Mouse (Mus musculus): ENCODE measurements around the gene Gm49345. TPM values are rescaled to one million over a fixed set of nuclear protein-coding genes. Genes with fewer than 3 reads are reported as not detected.
"Not testable (repeated sequence)": the region's sequence is repeated elsewhere in the genome, so short reads cannot be mapped to it uniquely, and the experiment has no call there.

The Gm49345 gene
- total RNA-seq (2014; rRNA removed) (not detected in 2 replicates), polyA plus RNA-seq (2015; fragmentation: Nextera tagmentation; extraction: Ambion mirVana) (1.7 and 2.2 TPM in 2 replicates)

- H3K4me3 ChIP-seq (ENCODE audit: low read depth, low read length) = peak within 1 kb of the TSS; percentile 76
- H3K36me3 ChIP-seq (ENCODE audit: insufficient read depth) = no peaks in the 10 kb centered on the region
- H3K9ac ChIP-seq = peak within 1 kb of the TSS; percentile 73
- 0 out of 2 replicates have a peak within 1 kb of the TSS, but pooled peaks have one; percentile 54 for H3K27ac ChIP-seq (ENCODE audit: low read depth, low read length)
- TF ChIP-seq CTCF (IDR thresholded peaks at IDR 0.05; ENCODE audit: low read depth) = peak; percentile 64
- H3K4me1 ChIP-seq (ENCODE audit: insufficient read depth) = no peaks in the 10 kb centered on the region
- DNase-seq (peak; percentile 89), ATAC-seq (peak; percentile 100)
- under 1% methylated on average over 19 of the region's 19 CpGs for WGBS
- no peaks in the 10 kb centered on the region for H3K9me3 ChIP-seq (ENCODE audit: low read length)
- no peaks in the 10 kb centered on the region for H3K27me3 ChIP-seq (ENCODE audit: insufficient read depth, low read length)
- peak within 1 kb of the TSS; percentile 69 for H3K4me2 ChIP-seq (ENCODE audit: low read depth)
These were observed at the start of gene Gm49345, which contains the start of gene Zfp729a for GRCm38 (mm10) chr13:67637294-67638007. Gm49345 (minus strand) TSS chr13:67637769. Zfp729a (minus strand) TSS chr13:67637791.

GRCm38 (mm10) chr13:67686971-67687370 is 49.4 kb upstream of the Gm49345 start, which contains the start of gene Zfp738:
Zfp738 (minus strand) TSS chr13:67687071.
- TF ChIP-seq CTCF (IDR thresholded peaks at IDR 0.05; ENCODE audit: low read depth) = no peak
- no peaks in the 10 kb centered on the region for H3K9me3 ChIP-seq (ENCODE audit: low read length)
- no peak for ATAC-seq
- no peak within 1 kb of the TSS for H3K27ac ChIP-seq (ENCODE audit: low read depth, low read length)
- no peaks in the 10 kb centered on the region for H3K27me3 ChIP-seq (ENCODE audit: insufficient read depth, low read length)
- H3K4me1 ChIP-seq (ENCODE audit: insufficient read depth) = no peaks in the 10 kb centered on the region
- no peak within 1 kb of the TSS for H3K9ac ChIP-seq
- 86% methylated on average over 4 of the region's 4 CpGs for WGBS
- H3K4me3 ChIP-seq (ENCODE audit: low read depth, low read length) = no peak within 1 kb of the TSS
- no peak within 1 kb of the TSS for H3K4me2 ChIP-seq (ENCODE audit: low read depth)
- no peak for DNase-seq
- no peaks in the 10 kb centered on the region for H3K36me3 ChIP-seq (ENCODE audit: insufficient read depth)

GRCm38 (mm10) chr13:67683841-67684240 is 46.3 kb upstream of the Gm49345 start:
- Histone ChIP-seq H3K4me3 (ENCODE audit: low read depth, low read length) (peak overlapping the region; percentile 59), H3K4me2 (ENCODE audit: low read depth) (peak overlapping the region; percentile 76), H3K9ac (peak overlapping the region; percentile 67)
- H3K27ac ChIP-seq (ENCODE audit: low read depth, low read length); H3K9me3 ChIP-seq (ENCODE audit: low read length); H3K36me3 ChIP-seq (ENCODE audit: insufficient read depth); H3K27me3 ChIP-seq (ENCODE audit: insufficient read depth, low read length); H3K4me1 ChIP-seq (ENCODE audit: insufficient read depth): not testable (repeated sequence)
- ATAC-seq (peak; percentile 47), DNase-seq (peak; percentile 1)
- WGBS = 60% methylated on average over 2 of the region's 2 CpGs

- peak overlapping the region; percentile 59 for H3K4me3 ChIP-seq (ENCODE audit: low read depth, low read length)
- not testable (repeated sequence) for H3K9me3 ChIP-seq (ENCODE audit: low read length); H3K27ac ChIP-seq (ENCODE audit: low read depth, low read length); H3K27me3 ChIP-seq (ENCODE audit: insufficient read depth, low read length); H3K4me1 ChIP-seq (ENCODE audit: insufficient read depth); H3K36me3 ChIP-seq (ENCODE audit: insufficient read depth)
- 12% methylated on average over 16 of the region's 16 CpGs for WGBS
- DNase-seq (peak; percentile 90), ATAC-seq (peak; percentile 100)
- peak overlapping the region; percentile 76 for H3K4me2 ChIP-seq (ENCODE audit: low read depth)
- peak; percentile 51 for TF ChIP-seq CTCF (IDR thresholded peaks at IDR 0.05; ENCODE audit: low read depth)
- H3K9ac ChIP-seq = peak overlapping the region; percentile 67
These were observed 45.6 kb upstream of the Gm49345 start for GRCm38 (mm10) chr13:67682959-67683735.

- Histone ChIP-seq H3K4me2 (ENCODE audit: low read depth) (no peak overlapping the region), H3K9me3 (ENCODE audit: low read length) (no peaks in the 10 kb centered on the region), H3K4me1 (ENCODE audit: insufficient read depth) (no peaks in the 10 kb centered on the region), H3K36me3 (ENCODE audit: insufficient read depth) (peaks cover 4% of the 10 kb centered on the region; the same call in 1 of the 2 replicates), H3K4me3 (ENCODE audit: low read depth, low read length) (no peak overlapping the region), H3K27me3 (ENCODE audit: insufficient read depth, low read length) (no peaks in the 10 kb centered on the region), H3K9ac (no peak overlapping the region), H3K27ac (ENCODE audit: low read depth, low read length) (no peak overlapping the region)
- TF ChIP-seq CTCF (IDR thresholded peaks at IDR 0.05; ENCODE audit: low read depth) = no peak
- WGBS = 91% methylated on average over 2 of the region's 2 CpGs
- ATAC-seq (no peak), DNase-seq (no peak)
These were observed 37.3 kb upstream of the Gm49345 start for GRCm38 (mm10) chr13:67674902-67675301.

GRCm38 (mm10) chr13:67652496-67652895 is 14.9 kb upstream of the Gm49345 start:
- Histone ChIP-seq H3K4me2 (ENCODE audit: low read depth) (no peak overlapping the region), H3K4me3 (ENCODE audit: low read depth, low read length) (no peak overlapping the region), H3K27ac (ENCODE audit: low read depth, low read length) (no peak overlapping the region), H3K27me3 (ENCODE audit: insufficient read depth, low read length) (no peaks in the 10 kb centered on the region), H3K4me1 (ENCODE audit: insufficient read depth) (no peaks in the 10 kb centered on the region), H3K36me3 (ENCODE audit: insufficient read depth) (no peaks in the 10 kb centered on the region), H3K9me3 (ENCODE audit: low read length) (no peaks in the 10 kb centered on the region), H3K9ac (no peak overlapping the region)
- WGBS = 26% methylated on average over 3 of the region's 3 CpGs
- no peak for ATAC-seq
- no peak for TF ChIP-seq CTCF (IDR thresholded peaks at IDR 0.05; ENCODE audit: low read depth)
- no peak for DNase-seq

GRCm38 (mm10) chr13:67610108-67610507 is 27.5 kb downstream of the Gm49345 start:
- Histone ChIP-seq H3K27me3 (ENCODE audit: insufficient read depth, low read length) (no peaks in the 10 kb centered on the region), H3K4me3 (ENCODE audit: low read depth, low read length) (no peak overlapping the region), H3K27ac (ENCODE audit: low read depth, low read length) (no peak overlapping the region), H3K4me1 (ENCODE audit: insufficient read depth) (0 out of 2 replicates have a peak, but pooled peaks cover 4% of the 10 kb centered on the region), H3K36me3 (ENCODE audit: insufficient read depth) (no peaks in the 10 kb centered on the region), H3K4me2 (ENCODE audit: low read depth) (no peak overlapping the region), H3K9ac (no peak overlapping the region), H3K9me3 (ENCODE audit: low read length) (no peaks in the 10 kb centered on the region)
- DNase-seq (peak; percentile 1), ATAC-seq (no peak)
- no peak for TF ChIP-seq CTCF (IDR thresholded peaks at IDR 0.05; ENCODE audit: low read depth)
- 90% methylated on average over 4 of the region's 4 CpGs for WGBS
